Mouse (Mus musculus) neutrophil, adult 5-6 weeks (primary cell): Measurements from ENCODE around the gene Taok1. TPM values are rescaled to one million over a fixed set of nuclear protein-coding genes. Genes with fewer than 3 reads are reported as not detected.
"Not testable (repeated sequence)": the region's sequence is repeated elsewhere in the genome, so short reads cannot be mapped to it uniquely, and the experiment has no call there.

Experiments
- ATAC-seq: fragments of 151-379, 151-347 bp; 2 replicates; pipeline ENCODE4 v1.8.0; 2017; ENCODE audit warnings: mild to moderate bottlenecking, moderate TSS enrichment; ENCODE audit not compliant: insufficient number of reproducible peaks, poor library complexity, low FRiP score, severe bottlenecking; ENCODE audit errors: extremely low read depth
- total RNA-seq: library from RNA; stranded (forward); fragments of 200-1000 nt; gene quantifications from 2 replicates; pipeline ENCODE4 v1.2.3, GENCODE M21; 2017

The Taok1 gene
- total RNA-seq, 1 experiment from 2014 or later: 92.2 TPM

DNA sequence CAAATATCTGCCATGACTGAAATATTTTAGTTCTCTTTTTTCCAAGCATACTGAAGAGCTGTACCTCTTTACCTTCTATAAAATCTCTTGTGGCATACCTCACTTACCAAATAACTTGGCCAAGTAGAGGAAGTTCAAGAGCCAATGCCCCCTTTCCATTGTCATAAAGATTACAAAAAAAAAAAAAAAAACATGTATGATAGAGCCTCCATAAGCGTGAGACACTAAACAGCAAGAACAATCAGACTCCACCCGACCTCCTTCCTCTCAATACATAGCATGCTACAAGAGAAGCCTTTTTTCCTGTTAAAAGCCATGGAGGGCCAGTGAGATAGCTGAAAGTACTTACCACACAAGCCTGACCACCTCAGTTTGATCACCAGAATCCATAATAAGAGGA lies 16.2 kb downstream of the Taok1 start:
- no peak for ATAC-seq

DNA sequence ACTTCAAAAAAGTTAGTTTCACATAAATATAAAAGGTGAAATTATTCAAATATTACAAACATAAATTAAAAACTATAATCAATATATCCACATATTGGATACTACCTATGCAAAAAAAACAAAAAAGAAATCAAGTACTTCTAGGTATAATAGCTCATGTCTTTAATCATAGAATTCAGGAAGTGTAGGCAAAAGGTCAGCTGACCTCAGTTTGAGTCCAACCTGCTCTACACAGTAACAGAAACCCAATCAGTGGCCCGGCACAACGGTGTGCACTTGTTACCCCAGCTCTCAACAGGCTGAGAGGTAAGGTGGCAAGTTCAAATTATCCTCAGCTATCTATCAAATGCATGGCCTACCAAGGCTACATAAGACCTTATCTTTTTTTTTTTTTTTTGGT lies 16.8 kb downstream of the Taok1 start:
- ATAC-seq: no peak

DNA sequence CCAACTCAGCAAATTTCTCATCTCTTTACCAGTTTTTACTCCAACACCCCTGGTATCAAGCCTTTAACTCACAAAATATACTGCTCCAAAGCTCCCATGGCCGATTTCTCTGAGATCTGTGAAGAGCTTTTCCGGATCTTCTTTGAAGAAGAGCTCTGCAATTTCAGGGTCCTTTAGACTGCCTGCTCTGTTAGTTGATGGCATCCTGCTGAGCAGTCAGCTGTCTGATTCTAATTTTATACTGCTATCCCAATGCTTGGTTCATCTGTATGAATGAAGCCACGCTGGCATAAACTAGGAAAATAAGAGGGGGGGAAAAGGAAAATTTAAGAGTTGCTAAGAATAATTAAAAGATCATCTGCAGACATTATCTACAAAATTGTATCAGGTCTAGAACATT lies 22.4 kb downstream of the Taok1 start:
- no peak for ATAC-seq

DNA sequence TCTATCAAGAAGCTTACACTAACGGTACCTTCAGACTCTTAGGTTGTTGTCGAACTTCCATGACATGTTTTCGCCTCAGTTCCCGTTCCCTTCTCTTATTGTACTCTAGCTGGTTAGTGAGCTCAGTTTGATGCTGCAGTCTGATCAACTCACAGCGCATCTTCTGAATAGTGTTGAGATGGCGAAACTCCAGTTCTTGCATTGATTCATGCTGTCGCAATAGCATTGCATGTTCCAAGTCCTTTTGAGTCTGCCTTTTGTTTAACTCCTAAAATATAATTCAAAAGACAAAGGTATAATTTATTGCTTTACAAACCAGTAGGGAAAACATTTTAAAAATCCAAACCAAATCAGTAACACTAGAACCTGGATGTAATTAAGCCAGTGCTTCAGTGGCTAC lies 62.4 kb downstream of the Taok1 start:
- ATAC-seq: no peak

DNA sequence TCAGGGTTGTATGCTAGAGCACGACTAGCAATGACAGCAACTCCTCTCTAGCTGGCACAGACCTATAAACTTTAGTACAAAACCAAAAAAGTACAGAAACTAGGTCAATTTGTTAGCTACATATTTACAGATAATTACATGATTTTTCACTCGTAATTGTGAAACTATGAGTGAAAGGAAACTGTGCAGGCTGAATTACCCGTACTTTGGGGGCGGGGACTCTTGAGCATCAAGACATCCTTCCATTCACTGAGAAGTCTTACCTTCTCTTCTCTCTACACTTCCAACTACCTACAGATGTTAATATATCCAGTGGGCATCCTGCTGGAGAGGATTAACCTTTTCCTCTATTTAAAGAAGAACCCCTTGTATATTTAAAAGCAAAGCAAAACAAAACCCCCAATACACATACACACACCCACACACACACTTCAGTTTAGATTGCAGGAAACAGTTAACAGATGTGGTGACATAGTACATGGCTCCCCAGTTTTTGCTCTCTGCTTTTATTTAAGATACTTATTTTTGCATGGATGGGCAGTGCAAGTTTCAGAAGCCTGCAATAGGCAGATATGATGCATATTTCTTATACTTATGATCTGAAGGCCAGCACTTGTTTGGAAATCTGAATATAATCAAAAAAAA lies 75.3 kb downstream of the Taok1 start:
- no peak for ATAC-seq

DNA sequence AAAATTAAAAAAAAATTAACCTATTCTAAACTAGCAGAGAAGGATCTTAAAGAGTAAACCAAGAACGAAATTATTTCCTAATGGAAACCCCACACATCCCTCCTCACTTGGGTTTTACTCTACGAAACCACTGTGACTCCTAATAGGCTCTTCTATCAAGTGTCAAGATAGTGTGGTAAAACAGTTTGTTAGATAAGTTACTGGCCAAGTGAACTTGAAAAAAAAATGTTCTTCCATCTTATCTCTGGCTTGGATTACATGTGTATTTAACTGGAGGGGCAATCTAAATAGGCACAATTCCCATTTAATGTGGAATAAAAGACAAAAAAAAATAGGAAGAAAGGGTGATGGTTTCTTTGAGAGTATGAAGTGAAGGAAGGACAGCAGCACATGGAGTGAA lies 76.8 kb downstream of the Taok1 start:
- ATAC-seq: no peak

DNA sequence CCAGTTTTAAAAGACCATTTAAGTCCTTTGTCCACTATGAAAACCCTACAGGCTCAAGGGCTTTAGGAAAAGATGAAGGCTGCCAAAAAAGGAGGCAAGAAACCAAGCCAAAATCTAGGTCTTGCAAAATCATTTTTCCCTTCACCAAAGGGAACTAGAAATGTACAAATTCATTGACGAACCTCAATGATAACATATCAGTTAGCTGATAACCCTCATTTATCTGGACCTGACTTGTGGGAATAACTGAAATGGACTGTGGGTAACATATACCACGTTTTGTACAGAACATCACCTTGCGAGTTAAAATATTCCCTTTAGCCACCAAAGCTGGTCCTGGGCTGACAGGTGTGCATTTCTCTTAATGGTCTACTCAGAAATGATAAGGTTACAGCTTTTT lies 78.0 kb downstream of the Taok1 start:
- no peak for ATAC-seq

DNA sequence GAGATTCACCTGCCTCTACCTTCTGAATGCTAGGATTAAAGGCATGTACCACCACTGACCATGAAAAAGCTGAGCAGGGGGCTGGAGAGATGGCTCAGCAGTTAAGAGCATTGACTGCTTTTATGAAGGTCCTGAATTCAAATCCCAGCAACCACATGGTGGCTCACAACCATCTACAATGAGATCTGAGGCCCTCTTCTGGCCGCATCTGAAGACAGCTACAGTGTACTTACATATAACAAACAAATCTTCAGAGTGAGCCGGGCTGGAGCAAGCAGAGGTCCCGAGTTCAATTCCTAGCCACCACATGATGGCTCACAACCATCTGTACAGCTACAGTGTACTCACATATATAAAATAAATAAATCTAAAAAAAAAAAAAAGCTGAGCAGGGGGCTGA lies 79.2 kb downstream of the Taok1 start:
- not testable (repeated sequence) for ATAC-seq

DNA sequence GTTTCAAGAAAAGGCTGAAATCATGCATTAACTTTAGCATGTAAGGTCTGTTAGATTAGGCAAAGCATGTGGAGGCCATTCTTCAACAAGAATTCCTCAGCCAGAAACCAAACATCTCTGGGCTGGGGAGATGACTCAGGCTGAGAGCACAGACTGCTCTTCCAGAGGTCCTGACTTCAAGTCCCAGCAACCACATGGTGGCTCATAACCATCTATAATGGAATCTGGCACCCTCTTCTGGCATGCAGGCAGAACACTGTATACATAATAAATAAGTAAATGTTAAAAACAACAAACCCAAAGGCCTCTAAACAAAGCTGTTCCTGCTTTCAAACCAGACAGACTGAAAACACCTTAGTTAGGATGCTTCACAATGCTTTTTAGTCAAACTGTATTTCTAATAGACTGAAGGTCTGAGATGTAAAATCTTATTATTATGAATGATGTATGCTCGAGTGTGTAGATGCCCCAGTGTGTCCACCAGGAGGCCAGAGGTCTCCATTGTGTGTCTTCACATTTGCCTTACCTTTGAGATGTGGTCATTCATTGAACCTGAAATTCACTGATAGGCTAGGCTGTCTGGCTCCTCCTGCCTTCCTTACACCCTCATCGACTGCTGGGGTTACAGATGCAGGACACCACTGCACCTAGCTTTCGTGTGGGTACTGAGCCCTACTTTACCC lies 81.7 kb downstream of the Taok1 start:
- ATAC-seq: no peak

DNA sequence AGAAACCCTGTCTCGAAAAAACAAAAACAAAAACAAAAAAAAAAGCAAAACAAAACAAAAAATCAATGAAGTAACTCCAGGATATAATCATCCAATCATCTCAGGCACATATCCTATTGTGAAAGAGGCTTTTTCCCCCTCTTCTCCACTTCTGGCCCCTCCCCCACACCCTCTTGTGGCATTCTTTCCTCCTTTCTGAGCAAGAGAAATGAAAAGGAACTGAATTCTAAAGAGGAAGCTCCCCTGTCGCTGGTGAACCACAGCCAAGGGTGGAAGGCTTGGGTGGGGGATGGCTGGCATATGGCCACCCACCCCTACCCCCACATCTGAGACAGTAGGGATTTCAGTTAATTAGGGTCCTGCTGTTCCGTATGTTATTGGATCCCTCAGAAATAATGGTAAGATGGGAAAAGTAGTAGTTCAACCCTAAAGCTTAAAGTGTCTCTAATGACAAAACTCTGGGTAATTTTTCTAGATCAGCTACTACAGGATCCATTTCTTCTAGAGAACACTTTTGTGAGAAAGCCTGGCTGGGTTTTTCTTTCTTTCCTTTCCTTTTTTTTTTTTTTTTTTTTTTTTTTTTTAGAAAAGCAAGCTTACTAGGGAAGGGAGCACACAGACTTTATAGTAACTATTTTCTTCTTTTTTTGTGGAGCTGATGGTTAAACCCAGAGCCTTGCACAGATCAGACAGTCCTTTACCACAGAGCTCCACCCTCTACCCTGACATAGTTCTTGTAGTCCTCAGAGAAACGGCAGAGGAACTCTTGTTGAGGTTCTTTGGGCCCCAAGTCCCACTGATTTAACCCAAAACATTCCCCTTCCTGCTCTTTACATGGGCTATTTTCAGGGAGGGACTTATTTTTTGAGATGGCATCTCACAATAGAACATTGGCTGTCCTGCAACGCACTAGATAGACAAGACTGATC lies 86.8 kb downstream of the Taok1 start:
- no peak for ATAC-seq

DNA sequence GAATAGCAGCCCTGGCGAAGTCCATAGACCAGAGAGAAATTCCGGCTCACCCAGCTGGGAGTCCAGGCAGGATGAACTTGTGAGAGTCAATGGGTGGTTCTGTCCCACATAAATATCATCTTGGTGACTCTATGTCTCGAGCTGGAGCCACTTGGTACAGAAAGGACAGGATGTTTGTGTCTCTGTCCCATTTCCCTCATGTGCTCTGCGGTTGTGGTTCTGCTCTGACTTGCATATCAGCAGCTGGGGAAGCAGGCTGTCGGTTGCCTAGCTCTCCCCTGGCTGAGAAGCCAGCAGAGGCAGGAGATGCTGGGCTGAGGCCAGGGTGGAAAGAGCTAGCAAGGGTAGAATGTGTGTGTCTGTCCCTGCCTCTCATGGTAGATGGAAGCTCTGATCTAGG lies 88.6 kb downstream of the Taok1 start, which contains the start of gene Gm10392:
Gm10392 (minus strand) TSS at position 156 of the 400 bp plus-strand sequence.
- peak; percentile 51 for ATAC-seq

DNA sequence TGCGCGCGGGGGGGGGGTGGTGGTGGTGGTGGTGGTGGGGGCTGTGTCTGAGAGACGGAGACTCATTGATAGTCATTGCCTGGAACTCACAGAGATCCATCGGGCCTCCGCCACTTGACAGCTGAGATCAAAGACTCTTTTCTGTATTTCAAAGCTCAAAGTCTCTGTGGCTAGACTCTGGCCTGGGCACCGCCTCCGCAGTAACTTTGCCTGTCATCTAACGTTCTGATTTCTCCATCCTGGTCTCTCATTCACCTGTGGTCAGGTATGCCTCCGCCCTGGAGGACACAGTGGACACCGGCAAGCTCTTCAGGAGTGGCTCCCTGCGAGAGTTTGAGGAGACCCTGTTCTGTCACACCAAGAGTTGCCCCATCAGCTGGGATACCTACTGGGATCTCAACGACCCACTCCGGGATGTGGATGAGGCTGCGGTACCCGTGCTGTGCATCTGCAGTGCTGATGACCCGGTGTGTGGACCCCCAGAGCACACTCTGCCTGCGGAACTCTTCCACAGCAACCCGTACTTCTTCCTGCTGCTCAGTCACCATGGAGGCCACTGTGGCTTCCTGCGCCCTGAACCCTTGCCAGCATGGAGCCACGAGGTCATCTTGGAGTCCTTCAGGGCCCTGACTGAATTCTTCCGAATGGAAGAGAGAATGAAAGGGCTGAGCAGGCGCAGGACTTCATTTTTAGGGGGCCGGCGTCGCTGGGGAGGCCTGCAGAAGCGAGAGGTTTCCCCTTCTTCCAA lies 89.4 kb downstream of the Taok1 start:
- ATAC-seq: no peak

DNA sequence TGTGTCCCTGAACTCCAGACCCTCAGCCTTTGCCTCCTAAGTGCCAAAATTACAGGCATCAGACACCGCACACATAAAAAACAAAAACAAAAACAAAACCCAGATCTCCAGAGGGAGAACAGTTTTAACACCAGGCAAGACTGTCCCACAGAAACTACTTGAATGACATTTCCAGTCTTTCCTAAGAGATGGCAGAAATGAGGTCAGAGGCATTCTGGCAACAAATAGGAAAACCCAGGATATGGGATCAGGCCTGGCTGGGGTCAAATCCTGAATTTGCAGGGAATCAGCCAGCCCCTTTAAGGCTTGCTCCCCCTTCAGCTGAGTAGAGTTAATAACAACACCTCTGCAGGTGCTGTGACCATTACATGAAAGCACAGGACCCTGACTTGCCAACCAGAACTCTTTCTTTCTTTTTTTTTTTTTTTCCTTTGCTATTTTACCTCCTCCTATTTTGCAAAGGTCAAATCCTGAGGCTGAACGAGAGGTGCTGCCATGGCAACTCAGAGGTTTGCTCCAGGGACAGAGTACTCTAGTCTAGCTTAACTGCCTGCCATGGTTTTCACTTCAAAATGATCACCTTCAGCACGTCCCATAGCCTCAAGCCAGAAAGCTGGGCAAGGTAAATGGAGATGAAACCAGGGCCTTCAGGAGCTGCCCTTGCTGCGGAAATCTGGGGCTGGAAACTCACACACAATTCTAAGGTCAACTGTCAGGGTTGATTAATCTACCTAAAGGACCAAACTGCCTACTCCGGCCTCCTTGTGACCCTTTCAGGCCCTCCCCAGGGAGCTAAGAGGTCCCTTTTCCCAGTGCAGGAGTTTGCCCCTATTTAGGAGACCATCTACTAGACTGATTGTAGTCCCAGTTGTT lies 90.8 kb downstream of the Taok1 start:
- no peak for ATAC-seq

DNA sequence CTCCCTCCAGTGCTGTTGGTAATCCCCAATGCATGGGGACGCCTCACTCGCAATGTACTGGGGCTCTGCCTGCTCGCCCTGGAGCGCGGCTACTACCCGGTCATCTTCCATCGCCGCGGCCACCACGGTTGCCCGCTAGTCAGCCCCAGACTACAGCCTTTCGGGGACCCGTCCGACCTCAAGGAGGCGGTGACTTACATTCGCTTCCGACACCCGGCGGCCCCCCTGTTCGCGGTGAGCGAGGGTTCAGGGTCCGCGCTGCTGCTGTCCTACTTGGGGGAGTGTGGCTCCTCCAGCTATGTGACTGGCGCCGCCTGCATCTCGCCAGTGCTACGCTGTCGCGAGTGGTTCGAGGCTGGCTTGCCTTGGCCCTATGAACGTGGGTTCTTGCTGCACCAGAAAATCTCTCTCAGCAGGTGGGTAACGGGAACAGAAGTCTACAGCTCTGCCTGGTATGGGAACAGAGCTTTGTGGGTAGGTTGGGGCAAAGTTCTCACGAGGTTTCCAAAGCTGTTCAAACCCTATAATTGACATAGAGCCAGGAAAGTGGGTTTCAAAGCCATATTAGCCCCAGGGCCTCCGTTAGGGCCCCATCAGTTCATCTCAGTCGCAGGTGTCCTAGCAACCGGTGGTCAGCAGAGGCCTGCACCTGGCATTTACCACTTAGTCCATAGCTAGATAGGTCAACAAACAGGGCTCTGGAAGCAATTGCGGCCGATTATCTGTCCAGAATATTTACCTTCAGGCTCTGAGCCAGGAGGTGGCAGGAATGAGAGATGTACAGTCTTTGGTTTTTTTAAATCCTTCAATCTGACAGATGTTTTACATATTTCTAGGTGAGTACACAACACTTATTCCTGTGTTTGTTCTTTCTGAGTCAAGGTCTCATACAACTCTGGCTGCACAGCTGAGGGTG lies 91.7 kb downstream of the Taok1 start, which contains the start of gene Trp53i13:
Trp53i13 (minus strand) TSS at position 344 of the 916 bp plus-strand sequence.
- no peak for ATAC-seq

DNA sequence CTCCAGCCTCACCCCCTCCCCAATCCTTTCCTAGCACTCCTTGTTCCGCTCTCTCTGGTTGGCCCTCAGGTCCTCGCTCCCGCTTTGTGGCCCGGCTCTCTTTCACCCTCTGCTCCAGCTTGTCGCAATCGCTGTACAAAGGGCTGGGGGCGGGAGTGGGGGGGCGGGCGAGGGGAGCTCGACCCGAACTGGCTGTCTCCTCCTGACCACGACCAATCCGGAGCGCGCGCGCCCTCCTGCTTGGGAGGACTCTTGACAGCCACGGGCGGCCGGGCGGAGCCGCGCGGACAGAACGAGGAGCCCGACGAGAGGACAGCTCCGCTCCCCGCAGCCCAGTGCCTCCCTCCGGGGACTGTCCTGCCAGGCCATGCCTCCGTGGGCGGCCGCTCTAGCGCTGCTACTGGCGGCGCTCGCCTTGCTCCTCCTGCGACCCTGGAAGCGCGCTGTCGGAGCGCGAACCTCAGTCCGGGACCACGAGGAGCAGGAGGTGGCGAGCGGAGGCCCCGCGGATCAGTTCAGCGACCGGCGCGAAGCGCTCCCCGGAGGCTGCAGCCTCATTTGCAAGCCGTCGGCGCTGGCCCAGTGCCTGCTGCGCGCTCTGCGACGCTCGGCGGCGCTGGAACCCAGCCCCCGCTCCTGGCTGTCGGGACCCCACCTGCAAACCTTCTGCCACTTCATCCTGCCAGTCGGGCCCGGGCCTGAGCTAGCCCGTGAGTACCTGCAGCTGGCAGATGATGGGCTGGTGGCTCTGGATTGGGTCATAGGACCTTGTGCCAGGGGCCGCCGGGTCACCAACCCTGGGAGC lies 92.6 kb downstream of the Taok1 start, which contains the start of gene Abhd15:
Abhd15 (plus strand) TSS at position 290 of the 805 bp plus-strand sequence.
- ATAC-seq: peak; percentile 49

DNA sequence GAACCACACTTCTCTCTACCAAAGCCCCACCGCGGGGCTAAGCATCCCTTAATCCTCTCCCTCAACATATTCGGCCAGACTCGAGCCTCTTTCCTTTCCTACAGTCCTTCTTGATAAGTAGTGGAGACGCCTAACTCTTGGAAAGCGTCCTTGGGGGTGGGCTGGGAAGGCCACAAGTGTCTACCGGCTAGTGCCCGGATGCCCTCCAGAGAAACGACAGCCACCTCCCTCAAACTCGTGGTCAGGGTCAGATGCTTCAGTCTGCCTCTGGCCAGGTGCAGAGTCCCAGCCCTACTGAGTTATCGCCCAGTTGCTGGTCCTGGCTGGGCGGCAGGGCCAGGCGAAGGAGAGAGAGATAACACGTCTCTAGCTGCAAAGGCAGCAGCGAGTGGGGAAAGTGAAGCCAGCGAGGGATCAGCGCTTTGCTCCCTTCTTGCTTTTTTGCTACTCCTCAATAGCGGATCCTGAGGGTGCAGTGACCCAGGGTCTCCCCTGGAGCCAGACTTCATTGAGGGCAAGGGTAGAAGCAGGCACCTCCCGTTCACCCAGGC lies 93.3 kb downstream of the Taok1 start:
- ATAC-seq: no peak
